Mouse (Mus musculus) heart, postnatal 14 days (tissue): ENCODE measurements around the gene Haus4. TPM values are rescaled to one million over a fixed set of nuclear protein-coding genes. Genes with fewer than 3 reads are reported as not detected.

Experiments
- DNase-seq, 2 experiments: peaks; one replicate each; pipeline ENCODE4 v3.0.0; 2021 to 2022
- intact Hi-C: fragments of 180-260 bp; cut with DNase I; formaldehyde crosslinking; loops from one replicate; pipeline ENCODE4 v1.15.1; 2025
- long read RNA-seq, 2 experiments: library from polyadenylated mRNA; stranded (forward); transcript quantifications; one replicate each; pipeline ENCODE4 v2.0.0; 2021
- total RNA-seq, 2 experiments: library from RNA; stranded (reverse); gene quantifications; 2 replicates each; pipeline ENCODE4 v1.2.3; 2021

Haus4 gene
- total RNA-seq = 1 to 10 TPM; 5.2 to 6.1 TPM
- long read RNA-seq, experiment 1, transcript Haus4-201 (10 exons, 1,587 nt) = major isoform, 14 of 17 reads
- long read RNA-seq, experiment 1, partial matches to known transcripts = 2 of 17 reads
- long read RNA-seq, experiment 1, other reads (novel, unspliced or antisense) = 1 of 17 reads
- long read RNA-seq, experiment 2, transcript Haus4-201 (10 exons, 1,587 nt) = major isoform, 12 of 12 reads
- long read RNA-seq, experiment 2, partial matches to known transcripts = 0 of 12 reads
- long read RNA-seq, experiment 2, other reads (novel, unspliced or antisense) = 0 of 12 reads

GRCm38 (mm10) chr14:54553975-54554769, at the start of gene Haus4:
Gene Haus4 (minus strand): TSS chr14:54554616.
- DNase-seq = peak; percentile 86 to 87
- intact Hi-C loops = no loop called here

- intact Hi-C loops = no loop called here
- DNase-seq = no peak
These were observed 49.3 kb upstream of the Haus4 start for GRCm38 (mm10) chr14:54603686-54604085.

GRCm38 (mm10) chr14:54603038-54603654, 48.7 kb upstream of the Haus4 start:
- DNase-seq = peak; percentile 94 to 97
- intact Hi-C loops = no loop called here

GRCm38 (mm10) chr14:54602613-54603012, 48.2 kb upstream of the Haus4 start:
- intact Hi-C loops = no loop called here
- DNase-seq = peak in 1 of 2 experiments; percentile 25

GRCm38 (mm10) chr14:54601601-54602000, 47.2 kb upstream of the Haus4 start:
- DNase-seq = no peak
- intact Hi-C loops = no loop called here

GRCm38 (mm10) chr14:54597084-54597483, 42.7 kb upstream of the Haus4 start:
- intact Hi-C loops = no loop called here
- DNase-seq = no peak

GRCm38 (mm10) chr14:54594631-54595414, 40.4 kb upstream of the Haus4 start:
- DNase-seq = no peak
- intact Hi-C loops = no loop called here

- no peak for DNase-seq
- intact Hi-C loops = no loop called here
These were observed 39.6 kb upstream of the Haus4 start for GRCm38 (mm10) chr14:54594055-54594454.

- intact Hi-C loops = no loop called here
- DNase-seq = peak; percentile 60 to 71
These were observed 38.0 kb upstream of the Haus4 start for GRCm38 (mm10) chr14:54592319-54592934.

GRCm38 (mm10) chr14:54591056-54591455, 36.6 kb upstream of the Haus4 start:
- no peak for DNase-seq
- intact Hi-C loops = no loop called here

- peak; percentile 71 to 84 for DNase-seq
- intact Hi-C loops = loop anchor here (5.0 kb wide), 1 partner anchor 58 kb away; the partner anchor contains the start of genes Cdh24 and Gm17606
These were observed 29.4 kb upstream of the Haus4 start for GRCm38 (mm10) chr14:54583681-54584338.

GRCm38 (mm10) chr14:54582536-54582935, 28.1 kb upstream of the Haus4 start:
- DNase-seq = no peak
- intact Hi-C loops = loop anchor here (5.0 kb wide), 1 partner anchor 60 kb away; the partner anchor contains the start of genes Cdh24 and Gm17606

GRCm38 (mm10) chr14:54579638-54580037, 25.2 kb upstream of the Haus4 start:
- DNase-seq = no peak
- intact Hi-C loops = loop anchor here (5.0 kb wide), 3 partner anchors 52 to 352 kb away; partner anchors contain the start of genes Cdh24 and Gm17606

- peak in 1 of 2 experiments; percentile 52 for DNase-seq
- intact Hi-C loops = loop anchor here (5.0 kb wide), 2 partner anchors 51 to 351 kb away; no protein-coding TSS in a partner anchor
These were observed 23.6 kb upstream of the Haus4 start for GRCm38 (mm10) chr14:54578063-54578462.

- intact Hi-C loops = loop anchor here (5.0 kb wide), 2 partner anchors 50 to 350 kb away; no protein-coding TSS in a partner anchor
- peak; percentile 89 to 90 for DNase-seq
These were observed 22.9 kb upstream of the Haus4 start, which contains the start of gene Ajuba for GRCm38 (mm10) chr14:54577089-54577982. Gene Ajuba (minus strand): TSS chr14:54577558.

- DNase-seq = peak; percentile 53 to 54
- intact Hi-C loops = loop anchor here (5.0 kb wide), 2 partner anchors 49 to 349 kb away; no protein-coding TSS in a partner anchor
These were observed 22.0 kb upstream of the Haus4 start for GRCm38 (mm10) chr14:54576241-54577088.

- intact Hi-C loops = loop anchor here (5.0 kb wide), 2 partner anchors 48 to 348 kb away; no protein-coding TSS in a partner anchor
- DNase-seq = peak; percentile 74 to 78
These were observed 21.2 kb upstream of the Haus4 start for GRCm38 (mm10) chr14:54575631-54576030.
